Mouse (Mus musculus) E14TG2a.4 (cell line): ENCODE data around the gene Kdsr.

Experiments
- H3K27me3 ChIP-seq: 2 replicates; pipeline ENCODE4 v1.6.1; 2014; ENCODE audit warnings: low read length, control low read depth; ENCODE audit not compliant: insufficient read depth
- H3K36me3 ChIP-seq: 2 replicates; pipeline ENCODE4 v1.6.1; 2014; ENCODE audit warnings: low read length, control low read depth; ENCODE audit not compliant: insufficient read depth
- H3K4me1 ChIP-seq: replicated peaks from 2 replicates; pipeline ENCODE4 v1.6.1; 2014; ENCODE audit warnings: low read depth, low read length, control low read depth
- H3K4me3 ChIP-seq: replicated peaks from 2 replicates; pipeline ENCODE4 v1.5.1; 2014; ENCODE audit warnings: mild to moderate bottlenecking, low read length
- H3K9me3 ChIP-seq: 2 replicates; pipeline ENCODE4 v1.6.1; 2014; ENCODE audit warnings: low read length, control low read depth
- CTCF ChIP-seq: conservative IDR thresholded peaks from 2 replicates; pipeline ENCODE4 v1.5.1; 2014; ENCODE audit warnings: low read length
- NANOG ChIP-seq: IDR thresholded peaks from 2 replicates; pipeline ENCODE4 v1.6.1; 2014; ENCODE audit warnings: borderline replicate concordance, low read length, mixed read lengths
- POU5F1 ChIP-seq: IDR thresholded peaks from 2 replicates; pipeline ENCODE4 v1.6.1; 2014; ENCODE audit warnings: low read length, borderline replicate concordance

The Kdsr gene

GRCm38 (mm10) chr1:106690887-106691286, 68.6 kb downstream of the Kdsr start:
- Histone ChIP-seq H3K9me3 (no peaks in the 10 kb centered on the region), H3K36me3 (no peaks in the 10 kb centered on the region), H3K27me3 (no peaks in the 10 kb centered on the region), H3K4me3 (no peak overlapping the region), H3K4me1 (no peaks in the 10 kb centered on the region)
- TF ChIP-seq NANOG = no peak
- no peak for TF ChIP-seq POU5F1
- TF ChIP-seq CTCF = no peak

GRCm38 (mm10) chr1:106688161-106688516, 71.4 kb downstream of the Kdsr start:
- TF ChIP-seq NANOG (no peak), CTCF (no peak), POU5F1 (no peak)
- Histone ChIP-seq H3K4me3 (no peak overlapping the region), H3K9me3 (no peaks in the 10 kb centered on the region), H3K36me3 (no peaks in the 10 kb centered on the region), H3K27me3 (no peaks in the 10 kb centered on the region), H3K4me1 (no peaks in the 10 kb centered on the region)

- Histone ChIP-seq H3K4me1 (no peaks in the 10 kb centered on the region), H3K9me3 (no peaks in the 10 kb centered on the region), H3K36me3 (no peaks in the 10 kb centered on the region), H3K27me3 (no peaks in the 10 kb centered on the region), H3K4me3 (no peak overlapping the region)
- TF ChIP-seq POU5F1 = no peak
Measured at GRCm38 (mm10) chr1:106687435-106688160, 71.9 kb downstream of the Kdsr start.

GRCm38 (mm10) chr1:106685702-106686101, 73.8 kb downstream of the Kdsr start:
- H3K4me1 ChIP-seq = no peaks in the 10 kb centered on the region
- no peaks in the 10 kb centered on the region for H3K9me3 ChIP-seq
- no peaks in the 10 kb centered on the region for H3K27me3 ChIP-seq
- H3K4me3 ChIP-seq = no peak overlapping the region
- H3K36me3 ChIP-seq = no peaks in the 10 kb centered on the region
- TF ChIP-seq CTCF (no peak), NANOG (no peak), POU5F1 (no peak)

- Histone ChIP-seq H3K36me3 (no peaks in the 10 kb centered on the region), H3K27me3 (no peaks in the 10 kb centered on the region), H3K9me3 (no peaks in the 10 kb centered on the region), H3K4me3 (no peak overlapping the region), H3K4me1 (no peaks in the 10 kb centered on the region)
- no peak for TF ChIP-seq NANOG
- TF ChIP-seq CTCF = no peak
- TF ChIP-seq POU5F1 = no peak
Measured at GRCm38 (mm10) chr1:106684546-106684945, 75.0 kb downstream of the Kdsr start.

GRCm38 (mm10) chr1:106682829-106683228, 76.7 kb downstream of the Kdsr start:
- Histone ChIP-seq H3K9me3 (no peaks in the 10 kb centered on the region), H3K27me3 (no peaks in the 10 kb centered on the region), H3K4me1 (no peaks in the 10 kb centered on the region), H3K4me3 (no peak overlapping the region), H3K36me3 (no peaks in the 10 kb centered on the region)
- no peak for TF ChIP-seq CTCF
- no peak for TF ChIP-seq NANOG
- no peak for TF ChIP-seq POU5F1

GRCm38 (mm10) chr1:106679800-106680515, 79.6 kb downstream of the Kdsr start:
- Histone ChIP-seq H3K27me3 (no peaks in the 10 kb centered on the region), H3K4me3 (no peak overlapping the region), H3K36me3 (no peaks in the 10 kb centered on the region), H3K4me1 (no peaks in the 10 kb centered on the region), H3K9me3 (no peaks in the 10 kb centered on the region)
- TF ChIP-seq POU5F1 (no peak), NANOG (no peak), CTCF (no peak)

- Histone ChIP-seq H3K36me3 (no peaks in the 10 kb centered on the region), H3K4me3 (no peak overlapping the region), H3K27me3 (no peaks in the 10 kb centered on the region), H3K4me1 (no peaks in the 10 kb centered on the region), H3K9me3 (no peaks in the 10 kb centered on the region)
- TF ChIP-seq POU5F1 = no peak
Measured at GRCm38 (mm10) chr1:106678060-106678478, 81.5 kb downstream of the Kdsr start.
